Mouse (Mus musculus): ENCODE measurements at regions not wholly inside any gene's neighbourhood (a gene's known extent, or its start where the extent isn't known, plus 50 kb on each side); places are given as distances from the start of the nearest gene placed in this dataset.
A peak's percentile ranks its signal among the peaks of the same experiment; 100 is the strongest.
"Not testable (repeated sequence)": the region's sequence is repeated elsewhere in the genome, so short reads cannot be mapped to it uniquely, and the experiment has no call there.

DNA sequence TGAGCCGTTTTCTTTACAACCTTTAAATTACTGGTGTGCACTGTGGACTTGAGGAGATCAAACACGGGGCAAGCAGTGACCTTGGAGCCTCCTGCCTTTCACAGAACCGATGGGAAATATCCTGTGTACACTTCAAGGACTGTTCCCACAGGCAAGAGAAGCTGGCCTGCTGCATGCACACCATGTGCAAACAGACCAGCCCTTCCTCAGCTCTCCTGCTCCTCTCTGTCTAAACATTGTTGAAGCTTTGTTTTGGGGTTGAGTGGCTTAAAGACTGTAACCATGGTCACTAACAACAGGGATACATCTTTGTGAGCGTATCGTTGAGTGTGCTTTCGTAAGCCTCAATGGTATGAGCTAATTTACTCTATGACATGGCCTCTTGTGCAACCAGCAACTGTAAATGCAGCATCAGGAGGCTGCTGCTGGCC, 50.2 kb upstream of the Agps start:
- DNase-seq, result no peak
- intact Hi-C loops (cut with DNase I; ENCODE audit: low total_unique reads), result loop anchor here (2.0 to 10.0 kb wide), 4 partner anchors 63 to 183 kb away; no protein-coding TSS in a partner anchor

GRCm38 (mm10) chr2:75781078-75781477, 50.9 kb upstream of the Agps start:
- intact Hi-C loops (cut with DNase I; ENCODE audit: low total_unique reads), result loop anchor here (2.0 to 10.0 kb wide), 4 partner anchors 64 to 184 kb away; no protein-coding TSS in a partner anchor
- no peak for DNase-seq

DNA sequence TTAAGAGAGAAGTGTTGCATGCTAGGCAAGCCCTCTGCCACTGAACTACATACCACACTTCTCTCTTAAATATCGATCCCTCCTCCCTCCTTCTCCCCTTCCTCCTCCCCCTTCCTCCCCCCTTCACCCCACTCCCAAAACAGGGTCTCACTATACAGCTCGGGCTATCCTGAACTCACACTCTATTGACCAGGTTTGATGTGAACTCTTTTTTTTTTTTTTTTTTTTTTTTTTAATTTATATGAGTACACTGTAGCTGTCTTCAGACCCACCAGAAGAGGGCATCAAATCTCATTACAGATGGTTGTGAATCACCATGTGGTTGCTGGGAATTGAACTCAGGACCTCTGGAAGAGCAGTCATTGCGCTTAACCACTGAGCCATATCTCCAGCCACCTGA, 53.3 kb upstream of the Agps start:
- intact Hi-C loops (cut with DNase I; ENCODE audit: low total_unique reads), result loop anchor here (10.0 kb wide), 1 partner anchor 54 kb away; no protein-coding TSS in a partner anchor
- not testable (repeated sequence) for DNase-seq

DNA sequence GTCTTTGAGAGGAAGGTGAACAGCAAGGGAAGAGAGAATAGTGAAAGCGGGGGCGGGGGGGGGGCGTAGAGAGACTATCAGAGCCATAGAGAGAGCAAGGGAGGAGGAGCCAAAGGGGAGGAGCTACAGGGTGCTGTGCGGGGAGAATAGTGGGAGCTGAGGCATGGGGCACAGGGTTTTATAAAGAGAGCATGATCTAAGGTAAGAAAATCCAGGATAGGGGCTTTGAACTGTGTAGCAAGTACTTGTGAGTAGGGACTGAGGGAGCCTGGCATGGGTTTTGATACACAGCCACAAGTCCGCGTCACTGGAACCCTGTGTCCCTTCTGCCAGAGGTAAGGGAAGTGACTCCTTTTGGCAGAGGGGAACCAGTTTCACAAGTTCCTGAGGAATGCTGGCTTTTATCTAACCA, 54.9 kb upstream of the Agps start:
- DNase-seq, result peak; percentile 8
- intact Hi-C loops (cut with DNase I; ENCODE audit: low total_unique reads), result loop anchor here (10.0 kb wide), 1 partner anchor 52 kb away; no protein-coding TSS in a partner anchor

DNA sequence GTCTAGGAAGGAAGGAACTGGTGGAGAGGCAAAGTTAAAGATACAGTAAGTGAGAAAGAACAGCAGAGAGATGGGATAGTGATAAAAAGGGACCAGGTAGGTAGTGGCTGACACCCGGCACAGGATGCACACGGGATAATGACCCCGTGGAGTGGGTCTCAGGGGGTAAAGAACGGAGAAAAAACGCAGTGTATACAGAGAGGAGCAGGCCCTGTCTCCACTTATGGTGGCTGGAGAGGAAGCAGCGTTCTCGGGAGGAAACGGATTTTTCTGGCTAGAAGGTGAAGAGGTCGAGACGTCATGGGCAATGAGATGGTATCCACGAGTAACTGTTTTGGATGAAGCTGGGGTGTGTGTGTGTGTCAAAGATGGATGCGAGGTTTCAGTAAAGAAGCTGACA, 55.4 kb upstream of the Agps start:
- intact Hi-C loops (cut with DNase I; ENCODE audit: low total_unique reads), result loop anchor here (10.0 kb wide), 1 partner anchor 52 kb away; no protein-coding TSS in a partner anchor
- no peak for DNase-seq

- intact Hi-C loops (cut with DNase I; ENCODE audit: low total_unique reads), result loop anchor here (10.0 kb wide), 1 partner anchor 50 kb away; no protein-coding TSS in a partner anchor
- DNase-seq, result peak; percentile 28
These were observed 56.8 kb upstream of the Agps start for GRCm38 (mm10) chr2:75775217-75775616.

GRCm38 (mm10) chr2:75773431-75773830, 58.5 kb upstream of the Agps start:
- intact Hi-C loops (cut with DNase I; ENCODE audit: low total_unique reads), result loop anchor here (10.0 kb wide), 1 partner anchor 49 kb away; no protein-coding TSS in a partner anchor

DNA sequence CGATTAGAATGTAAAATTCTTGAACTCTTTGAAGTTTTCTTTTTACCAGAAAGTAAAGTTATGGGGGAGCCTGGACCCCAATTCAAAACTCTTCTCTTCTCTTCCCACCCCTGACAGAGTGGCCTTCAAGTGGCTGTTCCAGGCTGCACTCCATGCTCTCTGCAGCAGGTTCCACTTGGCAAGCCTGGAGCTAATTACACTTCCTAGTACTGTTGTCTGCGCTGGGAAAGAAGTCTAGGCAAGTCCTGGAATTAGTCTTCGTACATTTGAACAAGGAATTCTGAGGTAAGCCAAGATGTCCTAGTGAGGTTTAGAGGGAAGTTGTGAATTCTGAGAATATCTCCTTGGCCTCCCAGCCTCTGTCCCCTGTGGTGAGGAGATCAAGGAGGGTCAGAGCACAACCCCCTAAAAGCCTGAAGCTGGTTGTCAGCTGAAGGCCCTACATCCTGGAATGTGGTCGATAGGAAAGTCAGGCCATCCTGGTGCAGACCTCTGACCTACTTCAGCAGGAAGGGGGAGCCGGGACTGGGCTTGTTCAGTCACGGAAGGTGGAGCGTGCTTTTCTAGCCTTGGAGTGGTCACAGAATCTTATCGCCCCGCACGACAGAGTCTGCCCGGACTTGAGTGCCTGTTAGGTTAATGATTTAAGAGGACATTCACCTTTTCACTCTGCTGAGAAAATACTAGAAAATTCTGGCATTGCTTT, 59.6 kb upstream of the Agps start:
- intact Hi-C loops (cut with DNase I; ENCODE audit: low total_unique reads), result loop anchor here (10.0 kb wide), 1 partner anchor 48 kb away; no protein-coding TSS in a partner anchor
- DNase-seq, result peak; percentile 11

More at GRCm38 (mm10) chr2:75773431-75773830, 58.5 kb upstream of the Agps start:
- DNase-seq, result no peak

GRCm38 (mm10) chr2:75770633-75771032, 61.3 kb upstream of the Agps start:
- intact Hi-C loops (cut with DNase I; ENCODE audit: low total_unique reads), result loop anchor here (10.0 kb wide), 1 partner anchor 46 kb away; no protein-coding TSS in a partner anchor

DNA sequence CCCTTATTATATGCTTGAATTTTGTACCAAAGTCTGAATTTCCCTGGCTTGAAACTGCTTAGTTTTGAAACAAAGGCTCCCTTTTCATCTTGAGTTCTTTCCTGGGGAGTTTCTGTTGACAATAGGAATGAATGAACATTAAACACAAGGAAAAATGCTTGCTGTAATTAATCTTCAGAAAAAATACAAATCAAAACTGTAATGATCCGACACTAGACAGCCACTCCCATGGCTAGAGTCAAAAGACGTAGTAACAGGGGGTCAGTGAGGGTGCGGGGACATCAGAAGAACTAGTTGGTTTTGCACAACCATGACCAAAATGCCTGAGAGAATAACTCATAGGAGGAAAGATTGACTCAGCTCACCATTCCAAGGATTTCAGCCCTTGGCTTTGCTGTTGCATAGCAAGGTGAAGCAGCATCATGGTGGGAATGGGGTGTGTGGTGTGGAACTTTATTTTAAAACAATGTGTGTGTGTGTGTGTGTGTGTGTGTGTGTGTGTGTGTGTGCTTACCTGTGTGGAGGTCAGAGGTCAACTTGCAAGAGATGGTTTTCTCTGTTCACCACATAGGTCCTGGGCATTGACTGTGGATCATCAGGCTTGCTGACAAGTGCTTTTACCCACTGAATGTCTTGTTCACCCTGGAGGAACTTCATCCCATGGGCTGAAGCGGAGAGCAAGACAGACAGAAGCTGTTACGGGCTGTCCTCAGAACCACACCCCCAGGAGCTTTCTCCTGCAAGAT, 63.2 kb upstream of the Agps start:
- intact Hi-C loops (cut with DNase I; ENCODE audit: low total_unique reads), result no loop called here

More at GRCm38 (mm10) chr2:75770633-75771032, 61.3 kb upstream of the Agps start:
- no peak for DNase-seq

GRCm38 (mm10) chr2:75767871-75768558, 63.6 kb upstream of the Nfe2l2 start:
- DNase-seq, result no peak
- intact Hi-C loops (cut with DNase I; ENCODE audit: low total_unique reads), result no loop called here

More for the DNA sequence above, 63.2 kb upstream of the Agps start:
- DNase-seq, result no peak

GRCm38 (mm10) chr2:75765403-75765802, 61.0 kb upstream of the Nfe2l2 start:
- intact Hi-C loops (cut with DNase I; ENCODE audit: low total_unique reads), result no loop called here
- no peak for DNase-seq

DNA sequence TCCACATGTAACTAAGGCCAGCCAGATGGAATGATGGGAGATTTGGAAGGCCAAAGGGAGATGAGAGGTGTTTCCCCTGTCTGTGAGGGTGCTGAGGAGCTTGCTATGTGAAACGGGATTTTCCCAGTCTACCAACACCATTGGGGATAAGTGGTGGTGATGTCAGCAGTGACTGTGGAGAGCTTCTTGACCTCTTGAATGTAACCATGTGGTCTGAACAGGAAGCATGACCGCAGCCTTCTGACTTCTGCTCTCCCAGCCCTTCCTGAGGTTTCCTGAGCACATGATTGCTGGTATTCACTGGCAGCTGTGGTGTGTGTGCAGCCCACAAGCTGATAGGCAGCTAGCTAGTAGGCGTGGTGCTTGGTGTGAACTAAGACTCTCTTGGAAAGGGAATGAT, 58.8 kb upstream of the Nfe2l2 start:
- no peak for DNase-seq
- intact Hi-C loops (cut with DNase I; ENCODE audit: low total_unique reads), result no loop called here

GRCm38 (mm10) chr2:75762030-75762429, 57.6 kb upstream of the Nfe2l2 start:
- DNase-seq, result no peak
- intact Hi-C loops (cut with DNase I; ENCODE audit: low total_unique reads), result no loop called here

- no peak for DNase-seq
These were observed 57.2 kb upstream of the Nfe2l2 start for GRCm38 (mm10) chr2:75761626-75762025.

DNA sequence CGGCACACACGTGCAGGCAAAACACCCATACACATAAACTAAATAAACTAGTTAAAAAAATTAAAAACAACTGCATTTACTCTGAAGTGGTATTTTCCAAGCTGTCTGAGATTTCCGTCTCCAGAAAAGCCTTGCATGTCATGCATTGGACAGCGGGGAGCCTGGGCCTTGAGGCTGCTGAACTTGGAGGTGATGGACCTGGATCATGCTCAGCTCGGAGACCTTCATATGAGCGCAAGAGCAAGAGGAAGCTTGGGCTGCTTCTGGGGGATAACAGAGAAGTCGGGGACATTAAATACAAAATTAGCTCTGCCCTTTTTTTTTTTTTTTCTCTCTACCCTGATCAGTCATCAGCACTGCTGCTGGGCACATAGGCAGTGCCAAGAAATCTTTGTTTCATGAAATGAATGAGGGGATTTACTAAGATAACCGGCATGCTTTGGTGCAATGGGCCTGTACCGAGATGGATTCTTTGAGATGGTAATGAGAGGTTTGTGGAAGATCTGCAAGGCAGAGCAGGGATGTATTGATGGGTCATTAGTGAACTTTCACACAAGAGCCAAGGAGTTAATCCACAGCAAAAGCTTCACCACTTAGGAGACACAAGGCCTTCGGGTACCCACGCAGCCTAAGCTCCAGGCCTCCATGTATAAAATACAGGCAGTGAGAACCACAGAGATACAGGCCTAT, 54.9 kb upstream of the Nfe2l2 start:
- intact Hi-C loops (cut with DNase I; ENCODE audit: low total_unique reads), result no loop called here
- no peak for DNase-seq

More at GRCm38 (mm10) chr2:75761626-75762025, 57.2 kb upstream of the Nfe2l2 start:
- intact Hi-C loops (cut with DNase I; ENCODE audit: low total_unique reads), result no loop called here

- intact Hi-C loops (cut with DNase I; ENCODE audit: low total_unique reads), result no loop called here
- DNase-seq, result no peak
These were observed 53.8 kb upstream of the Nfe2l2 start for GRCm38 (mm10) chr2:75758277-75758676.

DNA sequence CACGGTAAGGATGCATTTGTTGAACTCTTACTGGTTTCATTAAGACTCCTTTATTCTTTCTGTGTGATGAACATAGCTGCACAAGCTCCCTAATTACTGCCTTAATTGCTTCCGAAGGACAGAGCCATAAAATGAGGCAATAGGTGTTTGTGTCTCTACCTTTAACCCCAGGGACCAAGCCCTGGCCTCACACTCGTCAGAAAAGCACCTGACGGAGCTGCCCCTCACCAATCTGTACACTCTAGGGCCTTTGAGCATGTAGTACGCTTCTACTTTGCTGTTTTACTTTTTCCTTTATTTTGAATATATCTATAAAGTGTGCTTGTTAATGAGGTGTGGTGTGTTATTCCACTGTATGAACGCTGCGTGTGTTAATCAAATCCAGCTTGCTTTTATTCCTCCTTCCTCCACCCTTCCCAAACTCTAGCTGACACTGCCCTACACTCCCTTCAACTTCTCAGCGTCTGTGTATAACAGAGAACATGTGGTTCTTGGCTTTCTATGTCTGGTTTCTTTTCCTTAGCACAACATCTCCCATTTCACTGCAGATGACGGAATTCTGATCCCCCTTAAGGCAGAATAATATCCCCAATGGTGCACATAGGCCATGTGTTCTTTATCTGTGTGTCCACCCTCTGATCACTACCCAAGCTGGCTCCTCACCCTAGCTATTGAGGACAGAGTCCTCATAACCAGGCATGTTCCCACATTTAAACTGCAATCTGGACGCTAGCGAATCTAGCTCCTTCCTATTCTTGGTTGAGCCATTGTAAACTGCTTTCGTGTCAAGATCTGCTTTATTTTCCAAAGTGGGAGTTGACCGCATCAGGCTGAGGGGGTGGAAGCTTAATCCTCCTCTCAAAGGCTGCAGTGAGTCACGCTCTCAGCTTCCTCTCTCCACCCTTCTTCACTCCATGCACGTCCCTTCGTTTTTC, 52.5 kb upstream of the Nfe2l2 start:
- intact Hi-C loops (cut with DNase I; ENCODE audit: low total_unique reads), result no loop called here
- peak; percentile 6 for DNase-seq

All from gastrocnemius, postnatal 14 days (tissue).